Comparison of ENCODE assay signal across 7 mouse cellular contexts in genomic region chrX:38514556-38514955, GRCm38 (mm10). TPM values are rescaled to one million over a fixed set of nuclear protein-coding genes. Genes with fewer than 3 reads are reported as not detected.
DNase-seq lines count a peak whose midpoint lies in the region; ATAC-seq and TF ChIP-seq lines count a peak whose summit lies in the region.

No protein-coding gene starts in this region.

- no peak for TF ChIP-seq POLR2A in MEL (IDR thresholded peaks at IDR 0.05; ENCODE audit: control insufficient read depth in 1 of 2, insufficient read depth in 1 of 2, low read depth in 1 of 2, low read length in 2 of 2, poor library complexity in 1 of 2)

- WGBS in intestine, postnatal 0 days = 3% methylated on average over 7 of the region's 7 CpGs
- 5% methylated on average over 7 of the region's 7 CpGs for WGBS in intestine, embryonic 16.5 days

- no peaks in the 10 kb centered on the region for H3K36me3 ChIP-seq in intestine, postnatal 0 days (ENCODE audit: control insufficient read depth, insufficient read depth)
- no peaks in the 10 kb centered on the region for H3K36me3 ChIP-seq in intestine, embryonic 16.5 days (ENCODE audit: control insufficient read depth, insufficient read depth, low read length)
- H3K36me3 ChIP-seq in MEL (ENCODE audit: control insufficient read depth in 1 of 2, insufficient read depth in 2 of 2, low read length in 2 of 2) = no peaks in the 10 kb centered on the region

- ATAC-seq in intestine, postnatal 0 days = no peak
- ATAC-seq in intestine, embryonic 16.5 days = no peak

- H3K27ac ChIP-seq in intestine, postnatal 0 days (ENCODE audit: low read depth, low read length) = no peak overlapping the region
- H3K27ac ChIP-seq in intestine, embryonic 16.5 days (ENCODE audit: low read length) = no peak overlapping the region
- H3K27ac ChIP-seq in MEL (ENCODE audit: control insufficient read depth, low read depth, low read length) = no peak overlapping the region

- peak; percentile 31 to 45 for DNase-seq in B cell, adult 2 months
- DNase-seq in MEL (ENCODE audit: low read depth, low spot score) = peak; percentile 74
- peak; percentile 2 for DNase-seq in cerebellum, adult 9-11 months
- peak; percentile 27 for DNase-seq in kidney, postnatal 14 days
- DNase-seq in retina, adult 2 months (ENCODE audit: low read depth, low spot score) = peak; percentile 15

- no peaks in the 10 kb centered on the region for H3K4me1 ChIP-seq in intestine, postnatal 0 days (replicated peaks; ENCODE audit: control insufficient read depth, insufficient read depth, low read length)
- H3K4me1 ChIP-seq in intestine, embryonic 16.5 days (ENCODE audit: control insufficient read depth, insufficient read depth, low read length) = no peaks in the 10 kb centered on the region
- no peaks in the 10 kb centered on the region for H3K4me1 ChIP-seq in MEL (ENCODE audit: control insufficient read depth in 1 of 2, insufficient read depth in 2 of 2, low read length in 2 of 2)

- no peaks in the 10 kb centered on the region for H3K9me3 ChIP-seq in intestine, postnatal 0 days (ENCODE audit: control insufficient read depth)
- no peaks in the 10 kb centered on the region for H3K9me3 ChIP-seq in intestine, embryonic 16.5 days (ENCODE audit: control insufficient read depth, low read length)
- H3K9me3 ChIP-seq in MEL (replicated peaks; ENCODE audit: insufficient read depth, low read length) = no peaks in the 10 kb centered on the region

- no peak overlapping the region for H3K9ac ChIP-seq in intestine, postnatal 0 days (ENCODE audit: low read depth, low read length)
- H3K9ac ChIP-seq in intestine, embryonic 16.5 days (ENCODE audit: low read depth, low read length) = no peak overlapping the region
- H3K9ac ChIP-seq in MEL (ENCODE audit: control insufficient read depth, low read depth, low read length, poor library complexity, severe bottlenecking) = no peak overlapping the region

- TF ChIP-seq CTCF in intestine, postnatal 0 days (IDR thresholded peaks at IDR 0.05; ENCODE audit: low read depth) = peak; percentile 75
- TF ChIP-seq CTCF in MEL (IDR thresholded peaks at IDR 0.05 in 2 of 3, conservative IDR thresholded peaks at IDR 0.05 in 1 of 3; ENCODE audit: control insufficient read depth in 1 of 3, insufficient read depth in 1 of 3, low read depth in 2 of 3, low read length in 3 of 3, poor library complexity in 1 of 3, severe bottlenecking in 1 of 3) = peak; percentile 34 to 87 (median 48)

- H3K4me2 ChIP-seq in intestine, postnatal 0 days (replicated peaks; ENCODE audit: low read depth) = no peak overlapping the region
- H3K4me2 ChIP-seq in intestine, embryonic 16.5 days (ENCODE audit: low read depth, low read length) = no peak overlapping the region

- peak; percentile 85 for TF ChIP-seq RAD21 in MEL (IDR thresholded peaks at IDR 0.05; ENCODE audit: low read depth, low read length)

- no peak for TF ChIP-seq EP300 in MEL (IDR thresholded peaks at IDR 0.05; ENCODE audit: low read depth in 1 of 2, low read length in 2 of 2)

- no peaks in the 10 kb centered on the region for H3K27me3 ChIP-seq in intestine, postnatal 0 days (replicated peaks; ENCODE audit: control insufficient read depth, insufficient read depth, low read length)
- H3K27me3 ChIP-seq in intestine, embryonic 16.5 days (replicated peaks; ENCODE audit: control insufficient read depth, insufficient read depth, low read length) = no peaks in the 10 kb centered on the region
- no peaks in the 10 kb centered on the region for H3K27me3 ChIP-seq in MEL (ENCODE audit: control insufficient read depth in 1 of 2, insufficient read depth in 2 of 2, low read length in 2 of 2)

- H3K79me2 ChIP-seq in MEL (ENCODE audit: control insufficient read depth, insufficient read depth, low read length, poor library complexity) = no peaks in the 10 kb centered on the region

- no peak overlapping the region for H3K4me3 ChIP-seq in intestine, postnatal 0 days (ENCODE audit: low read depth, low read length)
- H3K4me3 ChIP-seq in intestine, embryonic 16.5 days (ENCODE audit: low read length) = no peak overlapping the region
- H3K4me3 ChIP-seq in MEL (ENCODE audit: control insufficient read depth in 1 of 2, insufficient read depth in 1 of 2, low read depth in 2 of 2, low read length in 2 of 2) = no peak overlapping the region

TF ChIP-seq in MEL, 35 proteins besides CTCF, POLR2A, EP300 and RAD21:
- no peak for TF ChIP-seq ETS1 (IDR thresholded peaks at IDR 0.05; ENCODE audit: low read depth, low read length)
- 0 out of 2 replicates have a peak, but pooled peaks have one; percentile 21 for TF ChIP-seq MYC (IDR thresholded peaks at IDR 0.05; ENCODE audit: low read depth, low read length)
- peak; percentile 91 for TF ChIP-seq ZC3H11A (IDR thresholded peaks at IDR 0.05; ENCODE audit: low read depth, low read length)
- TF ChIP-seq SMC3 (IDR thresholded peaks at IDR 0.05; ENCODE audit: low read depth, low read length) = peak; percentile 94

RNA-seq across cellular contexts. Expression of gene Lamp2, which starts 58.3 kb away (rescaled TPM):
- polyA plus RNA-seq in intestine, postnatal 0 days (2015; fragmentation: Nextera tagmentation; extraction: Ambion mirVana) = 329 and 355 TPM in 2 replicates
- 172 and 203 TPM in 2 replicates for polyA plus RNA-seq in intestine, embryonic 16.5 days (2015; fragmentation: Nextera tagmentation; extraction: Ambion mirVana)
- total RNA-seq in MEL (2012; rRNA removed) = 20.6 and 23.1 TPM in 2 replicates
- 10 to 100 TPM; 28.9 to 80.5 TPM for polyA plus RNA-seq in MEL (2012; ENCODE audit: insufficient read depth in 1 of 2, insufficient read length in 2 of 2, low read depth in 1 of 2, low replicate concordance in 2 of 2, missing spikeins in 1 of 2)

Comparison
In these comparisons a context has a peak if more than half of its experiments do, and no peak if none do; other contexts are left out.
1. DNase-seq: peak in every context shown above with its lines; median percentile 74 in MEL; 38 in B cell, adult 2 months; 27 in kidney, postnatal 14 days; 15 in retina, adult 2 months; 2 in cerebellum, adult 9-11 months.